Mouse (Mus musculus) CD8-positive naive resting alpha-beta T cell, adult 2 months (primary cell): ENCODE data around the gene Megf6.

Source experiments
- DNase-seq, 2 experiments: peaks; one replicate each; pipeline ENCODE4 v3.0.0; 2022; ENCODE audit warnings: low read depth in 2 of 2, low spot score in 2 of 2

Megf6 gene

GRCm38 (mm10) chr4:154170506-154171150 is at the start of gene Megf6:
TSS of gene Megf6 (plus strand) at chr4:154170730.
- DNase-seq = no peak

- DNase-seq = no peak
Measured at GRCm38 (mm10) chr4:154121800-154122199, 48.7 kb upstream of the Megf6 start.

- no peak for DNase-seq
Measured at GRCm38 (mm10) chr4:154122374-154122773, 48.2 kb upstream of the Megf6 start.

- DNase-seq = no peak
Measured at GRCm38 (mm10) chr4:154123553-154123952, 47.0 kb upstream of the Megf6 start.

GRCm38 (mm10) chr4:154125202-154125601 is 45.3 kb upstream of the Megf6 start:
- DNase-seq = no peak

GRCm38 (mm10) chr4:154127273-154127672 is 43.3 kb upstream of the Megf6 start:
- no peak for DNase-seq

- no peak for DNase-seq
Measured at GRCm38 (mm10) chr4:154129950-154130349, 40.6 kb upstream of the Megf6 start.

- no peak for DNase-seq
Measured at GRCm38 (mm10) chr4:154131894-154132293, 38.6 kb upstream of the Megf6 start.

GRCm38 (mm10) chr4:154134803-154135202 is 35.7 kb upstream of the Megf6 start:
- no peak for DNase-seq

- DNase-seq = no peak
Measured at GRCm38 (mm10) chr4:154137139-154137538, 33.4 kb upstream of the Megf6 start.

- DNase-seq = peak in 1 of 2 experiments; percentile 14
Measured at GRCm38 (mm10) chr4:154139671-154140181, 30.8 kb upstream of the Megf6 start.

GRCm38 (mm10) chr4:154140182-154140212 is 30.5 kb upstream of the Megf6 start, which contains the start of gene Trp73:
TSS of gene Trp73 (minus strand) at chr4:154140208.
- no peak for DNase-seq

- DNase-seq = no peak
Measured at GRCm38 (mm10) chr4:154140213-154141008, 30.1 kb upstream of the Megf6 start.

GRCm38 (mm10) chr4:154141009-154141867 is 29.3 kb upstream of the Megf6 start:
- DNase-seq = no peak

- peak; percentile 73 to 78 for DNase-seq
Measured at GRCm38 (mm10) chr4:154142211-154143040, 28.1 kb upstream of the Megf6 start, which contains the start of gene Wrap73. TSS of gene Wrap73 (plus strand) at chr4:154142372.

- no peak for DNase-seq
Measured at GRCm38 (mm10) chr4:154144712-154145111, 25.8 kb upstream of the Megf6 start.

- no peak for DNase-seq
Measured at GRCm38 (mm10) chr4:154146342-154146741, 24.2 kb upstream of the Megf6 start.

- DNase-seq = no peak
Measured at GRCm38 (mm10) chr4:154154104-154154503, 16.4 kb upstream of the Megf6 start.

GRCm38 (mm10) chr4:154156050-154156449 is 14.5 kb upstream of the Megf6 start:
- no peak for DNase-seq

GRCm38 (mm10) chr4:154157970-154158662 is 12.4 kb upstream of the Megf6 start:
- no peak for DNase-seq
